Mouse (Mus musculus) right cerebral cortex, postnatal 25 days (tissue): Measurements from ENCODE around the gene Vps13d.

Source experiments
- DNase-seq: peaks from one replicate; pipeline ENCODE4 v3.0.0; 2022

Vps13d gene

GRCm38 (mm10) chr4:144998808-144999571, 195.8 kb downstream of the Vps13d start:
- no peak for DNase-seq

DNA sequence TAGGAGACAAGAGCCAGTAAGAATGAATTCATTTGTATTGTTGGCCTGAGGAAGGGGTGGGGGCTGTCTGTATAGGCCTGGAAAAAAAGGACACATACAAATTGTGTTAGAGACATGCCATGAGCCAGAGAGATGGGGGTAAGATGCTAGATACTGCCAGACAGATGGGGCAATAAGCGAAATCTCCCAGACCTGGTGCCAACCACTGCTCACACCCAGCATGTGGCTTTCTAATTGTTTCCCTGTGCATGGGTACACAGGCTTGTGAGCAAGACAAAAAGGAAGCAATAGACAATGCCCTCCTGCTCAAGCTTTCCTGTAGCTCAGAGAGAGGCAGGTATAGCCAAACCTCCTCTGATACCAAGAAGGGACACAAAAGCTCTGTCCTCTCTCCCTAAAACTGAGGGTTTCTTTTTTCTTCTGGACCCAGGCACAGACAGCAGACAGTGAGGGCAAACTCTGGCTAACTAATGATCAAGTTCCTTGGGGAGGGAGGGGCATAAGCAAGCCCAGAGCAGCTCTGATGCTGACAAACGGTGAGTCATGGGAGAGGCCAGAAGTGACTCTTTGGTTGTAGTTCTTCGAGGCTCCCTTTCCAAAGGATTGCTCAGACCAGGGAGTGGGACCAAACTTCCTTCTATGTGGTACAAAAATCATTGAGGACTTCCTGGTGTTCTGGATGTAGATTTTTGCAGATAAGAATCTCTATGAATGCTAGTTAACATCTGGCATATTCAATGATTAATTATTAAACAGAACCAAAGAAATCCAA, 196.7 kb downstream of the Vps13d start:
- DNase-seq: no peak

GRCm38 (mm10) chr4:144996996-144997820, 197.6 kb downstream of the Vps13d start:
- DNase-seq: no peak

DNA sequence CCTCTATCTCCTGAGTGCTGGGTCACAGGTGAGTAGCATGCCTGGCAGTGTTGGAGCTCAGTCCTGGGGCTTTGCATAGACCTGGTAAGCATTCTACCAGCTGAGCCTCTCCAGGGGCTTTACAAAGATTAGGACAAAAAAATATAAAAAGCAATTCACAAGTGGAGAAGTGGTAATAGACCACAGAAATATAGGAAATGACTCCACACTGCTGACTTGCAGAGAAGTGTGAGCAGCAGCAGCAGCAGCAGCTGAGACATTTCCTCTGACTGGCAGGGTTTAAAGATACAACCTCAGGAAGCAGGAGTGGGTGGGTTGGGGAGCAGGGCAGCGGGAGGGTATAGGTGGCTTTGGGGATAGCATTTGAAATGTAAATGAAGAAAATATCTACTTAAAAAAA, 199.0 kb downstream of the Vps13d start:
- DNase-seq: no peak

DNA sequence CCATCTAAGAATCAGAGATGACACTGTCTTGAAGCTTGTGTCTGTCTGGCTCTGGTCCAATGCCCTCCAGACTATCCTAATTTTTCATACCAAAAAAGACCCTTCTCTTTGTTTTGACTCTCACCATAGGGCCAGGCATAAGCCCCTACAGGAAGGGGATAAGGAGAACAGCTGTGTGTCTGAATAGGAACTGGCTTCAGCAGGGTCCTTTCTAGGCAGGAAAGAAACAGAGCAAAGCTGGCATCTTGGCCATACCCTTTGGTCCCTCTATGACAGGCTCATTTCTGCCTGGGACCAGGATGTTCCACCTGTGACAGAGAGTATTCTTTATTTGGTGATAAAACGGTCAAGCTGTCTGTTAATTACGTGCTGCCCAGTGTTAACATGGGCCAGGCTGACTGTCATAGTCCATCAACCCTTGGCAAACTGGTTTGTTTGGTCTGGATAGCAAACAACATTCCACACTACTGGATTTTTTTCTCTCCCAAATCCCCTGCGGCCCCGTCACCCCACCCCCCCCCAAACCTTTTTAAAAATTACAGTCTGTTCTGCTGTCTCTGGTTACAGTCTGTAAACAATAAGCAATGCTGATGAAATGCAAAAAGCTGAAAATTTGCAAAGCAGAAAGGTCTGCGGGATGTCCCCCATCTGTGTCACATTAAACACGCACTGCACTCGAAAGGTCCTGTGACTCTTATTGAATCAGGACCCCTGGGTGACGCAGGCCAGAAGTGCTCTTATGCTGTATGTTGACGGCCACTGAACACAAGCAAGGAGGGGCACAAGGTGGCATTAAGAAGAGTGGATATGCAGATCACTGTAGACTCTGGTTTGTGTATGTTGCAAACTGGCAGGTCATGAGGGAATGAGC, 201.5 kb downstream of the Vps13d start:
- DNase-seq: no peak

- no peak for DNase-seq
Measured at GRCm38 (mm10) chr4:144992413-144992812, 202.4 kb downstream of the Vps13d start.

GRCm38 (mm10) chr4:144988443-144989206, 206.2 kb downstream of the Vps13d start:
- no peak for DNase-seq

- DNase-seq: no peak
Measured at GRCm38 (mm10) chr4:144986016-144986805, 208.6 kb downstream of the Vps13d start.

DNA sequence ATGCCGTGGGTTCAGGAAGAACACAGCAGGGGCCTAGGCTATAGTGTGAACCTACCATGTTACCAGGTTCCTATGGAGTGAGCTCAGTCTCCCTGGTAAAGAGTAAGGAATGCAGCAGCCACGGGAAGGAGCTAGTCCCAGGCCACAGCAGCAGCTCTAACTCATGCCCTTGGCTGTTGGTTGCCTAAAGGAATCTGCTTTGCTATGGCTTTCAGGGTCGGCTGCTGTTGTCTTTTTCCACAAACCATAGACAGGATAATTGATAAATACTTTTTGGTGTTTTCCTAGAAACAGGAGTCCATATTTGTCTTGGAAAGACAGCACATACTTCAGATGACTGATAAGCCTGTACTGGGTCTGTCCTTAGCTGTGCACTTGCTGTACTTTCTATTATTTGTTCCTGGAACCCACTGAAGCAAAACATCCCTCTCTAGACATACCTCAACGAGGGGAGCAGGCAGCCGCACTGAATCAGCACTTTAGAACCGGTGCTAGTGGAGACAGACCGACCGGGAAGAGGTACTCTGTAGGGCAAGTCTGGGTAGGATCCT, 210.9 kb downstream of the Vps13d start:
- no peak for DNase-seq

- no peak for DNase-seq
Measured at GRCm38 (mm10) chr4:144983228-144983744, 211.5 kb downstream of the Vps13d start.

- no peak for DNase-seq
Measured at GRCm38 (mm10) chr4:144980811-144981551, 213.8 kb downstream of the Vps13d start.

DNA sequence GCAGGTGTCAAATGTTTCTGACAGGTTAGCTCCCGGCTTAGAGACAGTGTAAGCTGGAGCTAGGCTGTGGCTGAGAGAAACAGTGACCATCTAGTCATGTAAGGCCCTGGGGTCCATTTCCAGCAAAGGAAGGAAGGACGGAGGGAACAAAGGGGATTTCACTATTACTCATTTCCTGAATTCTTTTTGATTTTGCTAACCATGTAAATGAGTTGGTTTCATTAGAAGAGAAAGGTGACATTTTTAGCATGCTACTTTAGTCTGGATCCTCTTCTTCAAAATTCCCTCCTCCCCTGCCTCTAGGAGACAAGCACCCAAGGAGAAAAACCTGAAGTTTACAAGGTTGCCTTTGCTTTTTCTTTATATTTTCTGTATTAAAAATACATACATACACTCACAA, 214.7 kb downstream of the Vps13d start:
- no peak for DNase-seq

GRCm38 (mm10) chr4:144978039-144978438, 216.8 kb downstream of the Vps13d start:
- no peak for DNase-seq

DNA sequence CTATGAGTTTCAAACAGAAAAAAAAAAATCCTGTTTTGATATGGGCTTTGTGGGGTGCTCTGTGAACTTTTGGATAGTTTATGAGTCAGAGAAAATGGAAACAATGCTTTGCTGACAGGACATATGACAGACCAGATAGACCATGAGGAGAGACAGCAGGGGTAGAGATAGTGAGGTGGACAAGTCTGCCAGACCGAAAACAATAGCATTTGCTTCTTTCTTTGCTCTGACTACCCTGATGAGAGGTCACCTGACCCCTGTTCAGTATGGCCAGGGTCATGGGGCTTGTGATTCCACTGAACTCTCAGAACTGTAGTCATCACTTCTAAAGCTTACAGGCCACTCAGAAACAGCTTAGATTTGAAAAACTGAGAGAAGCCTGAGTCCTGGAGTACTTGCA, 217.7 kb downstream of the Vps13d start:
- no peak for DNase-seq

GRCm38 (mm10) chr4:144975505-144975904, 219.3 kb downstream of the Vps13d start:
- DNase-seq: no peak

DNA sequence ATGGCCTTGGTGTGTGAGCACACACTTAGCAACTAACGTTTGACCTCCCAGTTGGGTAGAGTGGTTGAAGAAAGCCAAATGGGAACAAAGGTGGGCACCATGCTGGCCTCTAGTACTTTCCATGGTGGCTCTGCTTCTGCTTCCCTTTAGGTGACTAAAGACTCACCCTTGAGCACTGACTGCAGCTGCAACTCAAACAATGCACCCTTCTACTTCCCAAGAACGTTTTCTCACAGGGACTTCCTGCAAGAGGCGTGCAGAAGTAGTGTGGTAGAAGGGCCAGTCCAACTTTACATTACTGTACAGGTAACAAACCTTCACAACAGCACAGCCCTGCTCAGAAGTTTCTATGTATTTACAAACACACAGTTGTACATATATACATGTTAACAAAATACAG, 220.3 kb downstream of the Vps13d start:
- no peak for DNase-seq

DNA sequence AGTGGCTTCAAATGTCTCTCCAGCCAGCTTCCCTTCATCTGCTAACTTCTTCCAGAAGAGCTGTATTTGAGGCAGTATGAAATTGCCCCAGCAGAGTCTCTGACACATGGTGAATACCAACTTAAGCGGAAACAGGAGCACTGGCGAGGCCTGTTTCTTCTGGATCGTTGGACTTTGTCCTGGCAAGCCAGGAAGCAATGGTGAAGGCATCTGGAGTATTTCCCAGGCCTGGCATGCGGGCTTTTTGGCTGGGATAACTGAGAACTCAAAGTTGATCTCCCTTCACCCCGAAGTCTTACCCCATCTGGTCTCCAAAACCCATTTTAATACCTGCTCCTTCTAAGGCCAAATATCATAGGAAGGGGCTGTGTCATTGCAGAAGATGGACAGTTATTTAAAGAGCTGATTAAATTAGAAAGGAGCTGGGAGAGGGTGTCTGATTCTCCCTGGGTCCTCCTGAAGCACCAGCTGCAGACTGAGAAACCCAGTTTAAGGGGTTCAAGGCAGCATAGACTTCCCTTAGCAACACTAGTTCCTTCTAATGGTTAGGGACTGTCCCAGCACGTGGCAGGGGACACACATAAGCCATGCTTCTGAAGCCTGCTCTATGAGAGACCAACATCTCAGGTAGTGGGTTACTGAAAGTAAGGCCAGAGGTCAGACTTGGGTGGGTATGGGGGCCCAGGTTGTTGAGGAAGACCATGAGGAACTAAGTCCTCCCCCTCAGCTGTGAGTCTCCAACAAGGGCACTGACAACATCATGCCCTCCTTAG, 221.7 kb downstream of the Vps13d start:
- DNase-seq: no peak

GRCm38 (mm10) chr4:144971048-144971447, 223.8 kb downstream of the Vps13d start:
- no peak for DNase-seq

- DNase-seq: no peak
Measured at GRCm38 (mm10) chr4:144969030-144969429, 225.8 kb downstream of the Vps13d start.
